Mouse (Mus musculus) gastrocnemius, adult 8-10 months (tissue): ENCODE data around the gene Chdh. TPM values are rescaled to one million over a fixed set of nuclear protein-coding genes. Genes with fewer than 3 reads are reported as not detected.

Experiments used
- DNase-seq, 2 experiments: peaks; one replicate each; pipeline ENCODE4 v3.0.0; 2022; ENCODE audit warnings: low spot score in 2 of 2
- total RNA-seq, 4 experiments: library from RNA; stranded (reverse); gene quantifications; 2 replicates each; pipeline ENCODE4 v1.2.4; 2022

Gene Chdh
- under 1 TPM; 0.07 to 0.40 (median 0.32) TPM for total RNA-seq

DNA sequence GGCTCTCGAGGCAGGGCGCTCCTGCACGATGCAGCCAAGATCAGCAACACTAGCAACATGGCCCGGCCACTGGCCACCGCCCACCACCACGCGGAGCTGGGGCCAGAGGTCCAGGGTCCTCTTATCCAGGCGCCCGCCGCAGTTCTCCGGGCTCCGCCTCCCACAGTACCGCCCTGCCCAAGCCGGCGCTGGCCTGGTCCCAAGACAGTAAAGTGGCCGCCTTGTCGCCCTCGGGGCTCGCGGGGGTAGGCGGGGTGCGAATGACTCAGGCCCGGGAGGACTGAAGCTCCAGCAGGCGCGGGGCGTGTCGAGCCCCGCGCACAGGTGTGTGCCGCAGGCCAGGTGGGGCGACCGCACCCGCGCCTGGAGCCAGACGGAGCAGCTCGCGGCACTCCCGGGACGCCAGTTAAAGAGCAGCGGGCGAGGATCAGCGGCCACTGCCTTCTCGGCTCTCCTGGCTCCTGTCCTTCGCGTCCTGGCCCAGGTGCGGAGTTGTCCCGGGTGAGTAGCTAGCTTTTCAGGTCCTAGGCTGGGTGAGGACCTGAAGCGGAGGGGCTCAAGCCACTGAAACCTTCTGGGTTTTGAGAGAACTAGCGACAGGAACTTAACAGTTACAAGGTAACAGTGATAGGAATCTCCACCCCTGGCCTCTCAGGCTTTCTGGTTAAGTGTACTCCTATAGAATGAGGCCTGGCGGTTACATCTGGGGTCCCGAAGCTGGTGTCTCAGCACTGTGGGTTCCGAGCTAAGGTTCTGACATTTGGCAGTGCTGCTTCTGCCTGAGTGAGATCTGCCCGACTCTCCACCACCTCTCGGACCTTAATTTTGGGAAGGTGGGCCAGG is at the start of gene Chdh, which contains the start of gene Il17rb:
Chdh (plus strand) TSS at position 291 of the 843 bp plus-strand sequence.
Il17rb (minus strand) TSS at position 164 of the 843 bp plus-strand sequence.
- peak in 1 of 2 experiments; percentile 17 for DNase-seq

DNA sequence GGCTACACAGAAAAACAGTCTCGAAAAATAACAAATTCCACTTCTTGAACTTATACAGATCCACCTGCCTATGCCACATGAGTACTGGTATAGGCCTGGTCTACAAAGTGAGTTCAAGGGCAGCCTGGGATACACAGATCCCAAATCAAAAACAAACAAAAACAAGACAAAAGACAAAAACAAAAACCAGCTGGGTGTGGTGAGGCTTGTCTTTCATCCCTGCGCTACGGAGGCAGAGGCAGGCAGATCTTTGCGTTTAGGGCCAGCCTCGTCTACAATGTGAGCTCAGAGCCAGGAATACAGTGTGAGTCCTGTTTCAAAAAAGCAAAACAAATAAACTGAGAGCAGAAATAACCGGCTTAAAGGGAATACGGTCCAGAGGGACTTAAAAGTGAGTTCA is 41.2 kb upstream of the Chdh start:
- no peak for DNase-seq

DNA sequence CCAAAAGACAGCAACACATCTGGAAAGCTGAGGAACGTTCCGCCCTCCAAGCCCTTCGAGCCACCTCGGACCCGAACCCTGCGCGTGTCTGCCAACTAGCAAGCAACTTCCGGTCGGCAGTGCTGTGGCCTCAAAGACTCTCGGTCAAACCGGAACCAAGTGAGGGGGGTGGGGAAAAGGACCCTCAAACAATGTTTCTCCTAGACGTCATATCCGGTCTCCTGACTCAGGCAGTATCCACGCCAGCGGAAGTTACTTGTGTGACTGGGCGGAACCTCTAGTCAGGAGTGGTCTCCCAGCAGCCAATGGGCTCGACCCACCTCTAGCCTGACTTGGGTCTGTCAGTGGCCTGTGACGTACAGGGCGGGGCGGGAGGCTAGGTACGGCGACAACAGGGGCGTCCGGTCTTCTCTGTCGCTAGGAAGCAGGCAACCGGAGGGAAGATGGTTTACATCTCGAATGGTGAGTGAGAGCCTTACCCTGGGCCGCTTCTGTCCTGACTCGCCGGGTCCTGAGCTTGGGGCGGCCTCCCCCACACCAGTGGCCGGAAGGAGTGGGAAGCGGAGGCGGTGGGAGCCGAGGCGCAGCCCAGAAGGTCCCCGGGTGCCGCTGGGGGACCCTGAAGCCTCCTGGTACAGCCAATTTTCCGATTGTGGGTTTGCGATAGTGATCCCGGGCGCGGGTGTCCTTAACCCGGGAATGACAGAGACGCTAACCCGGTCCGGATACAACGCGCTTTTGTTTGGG is 40.6 kb upstream of the Chdh start, which contains the start of gene Selenok:
Selenok (plus strand) TSS at position 234 of the 747 bp plus-strand sequence.
- DNase-seq, result peak; percentile 95

DNA sequence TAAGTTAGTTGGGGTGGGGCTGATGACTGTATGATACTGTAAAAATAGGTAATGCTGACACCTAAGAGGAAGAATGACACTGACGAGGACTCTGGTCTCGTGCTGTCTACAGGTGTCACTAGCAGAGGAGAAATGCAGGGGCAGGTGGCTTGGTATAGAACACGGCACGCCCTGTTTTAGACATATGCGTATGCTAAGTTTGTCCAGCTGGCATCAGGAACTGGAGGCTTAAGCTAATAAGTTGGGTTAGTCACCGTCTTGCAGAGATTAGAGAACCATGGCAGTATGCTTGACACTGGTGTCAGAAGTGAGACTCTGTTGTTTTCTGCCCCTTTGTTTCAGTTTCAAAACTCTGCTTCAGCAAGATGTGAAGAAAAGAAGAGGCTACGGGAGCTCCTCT is 37.4 kb upstream of the Chdh start:
- no peak for DNase-seq

DNA sequence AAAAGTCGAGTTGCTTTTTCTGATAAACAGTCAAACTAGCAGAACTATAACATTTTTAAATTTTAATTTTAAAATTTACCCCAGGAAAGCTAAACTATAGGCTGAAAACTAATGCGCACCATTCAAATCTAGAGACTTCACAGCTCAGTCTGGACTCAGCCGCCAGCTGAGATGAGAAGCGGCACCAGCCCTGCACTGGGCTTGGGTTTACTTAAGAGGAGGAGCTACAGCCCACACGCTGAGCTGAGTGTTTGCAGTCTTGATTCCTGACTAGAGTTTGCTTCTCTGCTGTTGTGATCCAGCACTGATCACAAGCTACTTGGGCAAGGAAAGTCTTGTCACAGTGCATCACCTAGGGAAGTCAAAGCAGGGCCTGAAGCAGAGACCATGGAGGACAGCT is 36.8 kb upstream of the Chdh start:
- no peak for DNase-seq

DNA sequence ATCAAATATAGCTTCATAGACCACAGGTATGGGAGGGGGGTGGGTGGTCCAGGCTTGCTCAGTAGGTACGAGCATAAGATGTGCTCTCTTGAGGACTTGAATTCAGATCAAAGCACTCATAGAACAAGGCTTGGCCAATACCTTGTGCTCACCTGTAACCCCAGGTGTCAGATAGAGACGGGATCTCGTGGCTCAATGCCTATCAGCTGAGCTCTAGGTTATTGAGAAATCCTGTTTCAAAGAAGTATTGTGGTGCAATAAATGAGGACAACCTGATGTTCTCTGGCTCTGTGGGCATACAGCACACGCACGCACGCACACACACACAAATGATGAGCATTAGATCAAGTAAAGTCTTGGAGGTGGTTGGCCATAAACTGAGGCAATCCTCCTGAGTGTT is 31.9 kb upstream of the Chdh start:
- no peak for DNase-seq

DNA sequence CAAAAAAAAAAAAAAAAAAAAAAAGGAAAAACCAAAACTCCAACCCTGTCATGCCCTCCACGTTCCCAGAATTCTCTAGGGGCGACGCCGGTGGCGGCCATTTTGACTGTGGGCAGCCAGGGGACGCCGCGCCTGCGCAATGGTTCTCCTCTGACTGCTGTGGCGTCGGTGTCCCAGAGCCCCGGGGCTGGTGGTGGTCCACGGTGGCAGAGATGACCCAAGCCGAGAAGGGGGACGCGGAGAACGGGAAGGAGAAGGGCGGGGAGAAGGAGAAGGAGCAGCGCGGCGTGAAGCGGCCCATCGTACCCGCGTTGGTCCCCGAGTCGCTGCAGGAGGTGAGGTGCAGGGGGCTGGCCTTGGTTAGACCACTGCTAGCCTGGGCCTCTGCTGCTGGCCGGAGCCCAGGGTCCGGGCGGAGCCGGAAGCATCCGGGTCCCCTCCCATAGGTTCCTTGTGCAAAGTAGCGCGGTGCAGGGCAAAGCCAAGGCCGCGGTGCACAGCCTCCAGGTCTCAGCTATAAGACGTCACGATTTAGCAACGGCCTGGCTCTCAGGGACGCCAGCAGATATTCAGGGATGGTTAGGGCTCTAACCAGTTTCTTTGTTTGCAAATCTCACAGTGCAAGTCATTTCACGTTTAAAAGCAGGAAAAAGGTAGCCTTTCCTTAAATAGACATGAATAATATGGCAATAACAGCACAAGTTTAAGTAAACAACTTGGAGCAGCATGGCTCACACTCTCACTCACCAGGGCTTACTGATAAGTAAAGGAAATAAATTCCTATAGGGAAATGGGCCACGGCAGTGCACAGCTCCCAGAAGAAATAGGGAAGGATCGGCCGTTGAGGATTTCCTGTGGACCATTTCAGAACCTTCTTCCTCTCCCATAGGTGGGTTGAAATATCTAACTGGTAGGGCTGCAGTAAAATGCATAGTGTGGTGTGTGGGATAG is 30.3 kb upstream of the Chdh start, which contains the start of gene Actr8:
Actr8 (plus strand) TSS at position 84 of the 951 bp plus-strand sequence.
- peak; percentile 82 to 87 for DNase-seq

DNA sequence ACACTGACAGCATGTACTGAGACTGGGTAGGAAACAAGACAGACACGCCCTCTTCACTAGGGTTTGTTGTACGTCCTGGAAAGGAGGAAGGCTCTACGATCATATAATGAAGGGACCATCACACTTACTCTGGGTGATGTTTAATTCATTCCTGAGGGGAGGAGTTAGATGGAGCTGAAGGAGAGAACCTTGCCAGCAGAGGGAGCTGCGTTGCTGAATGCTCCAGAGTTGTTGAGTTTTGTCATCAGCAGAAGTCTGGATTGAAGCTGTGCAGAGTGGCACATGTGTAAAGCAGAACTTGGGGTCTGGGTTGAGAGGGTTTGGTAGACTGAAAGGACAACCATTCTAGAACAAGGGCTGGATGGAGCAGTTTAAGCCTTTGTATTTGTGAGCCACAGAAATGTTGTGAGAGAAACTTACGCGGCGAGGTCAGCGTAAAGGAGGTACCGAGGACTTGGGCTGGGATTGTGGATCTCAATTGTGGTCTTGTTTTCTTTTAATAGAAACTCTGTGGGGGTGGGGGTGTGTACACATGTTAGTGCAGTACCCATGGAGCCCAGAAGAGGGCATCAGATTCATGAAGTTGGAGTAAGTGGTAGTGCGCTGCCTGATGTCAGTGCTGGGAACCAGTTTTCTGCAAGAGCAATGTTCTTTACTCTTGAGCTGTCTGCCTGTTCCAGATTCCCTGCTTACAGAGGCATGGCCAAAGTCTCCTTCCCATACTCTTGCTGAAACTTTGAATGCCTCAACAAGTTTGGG is 28.2 kb upstream of the Chdh start:
- DNase-seq, result no peak

DNA sequence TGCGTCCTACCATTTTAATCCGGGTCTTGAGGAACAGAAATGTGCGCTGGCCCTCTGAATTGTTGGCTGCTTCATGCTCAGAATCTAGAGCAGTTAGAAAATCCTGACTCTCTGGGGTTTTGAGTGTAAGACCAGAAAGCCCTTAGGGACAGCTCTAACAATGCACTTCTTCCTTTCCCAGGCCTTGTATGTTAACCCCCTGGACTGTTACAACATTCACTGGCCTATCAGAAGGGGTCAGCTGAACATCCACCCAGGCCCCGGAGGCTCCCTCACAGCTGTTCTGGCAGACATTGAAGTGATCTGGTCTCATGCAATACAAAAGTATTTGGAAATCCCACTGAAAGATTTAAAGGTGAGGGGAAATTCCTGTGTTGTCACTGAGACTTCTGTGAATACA is 22.7 kb upstream of the Chdh start:
- no peak for DNase-seq

DNA sequence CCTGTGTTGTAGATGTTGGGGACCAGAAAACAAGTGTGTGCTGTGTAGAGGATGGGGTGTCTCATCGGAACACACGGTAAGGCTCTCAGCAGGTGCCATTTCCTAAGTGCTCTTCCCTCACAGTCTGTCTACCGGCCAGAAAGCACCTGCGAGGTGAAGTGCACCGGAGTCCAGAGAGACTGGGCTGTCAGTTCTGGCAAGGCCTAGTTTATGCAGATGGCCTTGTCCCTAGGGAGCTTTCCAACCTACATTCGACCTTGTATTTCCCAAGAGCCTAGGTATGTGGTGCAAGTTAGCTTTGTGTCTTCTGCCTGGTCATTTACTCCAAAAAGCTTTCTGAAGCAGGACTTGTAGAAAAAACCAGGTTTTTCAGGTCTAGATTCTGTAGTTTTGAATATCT is 21.5 kb upstream of the Chdh start:
- DNase-seq, result no peak

DNA sequence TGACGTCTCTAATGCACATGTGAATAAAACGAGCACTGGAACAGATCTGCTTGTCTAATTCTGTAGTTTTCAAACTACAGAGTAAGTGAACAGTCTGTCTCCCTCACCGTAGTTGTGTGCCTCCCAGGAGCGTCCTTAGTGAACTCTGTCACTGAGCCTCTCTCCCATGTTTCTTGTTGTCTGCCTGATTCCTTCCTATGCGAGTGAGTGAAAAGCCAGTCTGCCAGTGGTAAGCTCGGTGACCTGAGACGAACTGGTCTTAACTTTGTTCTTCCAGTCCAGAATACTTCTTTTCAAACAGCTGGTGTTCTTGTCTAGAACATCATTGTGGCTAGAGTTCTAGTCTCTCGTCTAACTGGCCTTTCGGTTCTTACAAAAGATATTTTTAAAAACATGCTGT is 21.1 kb upstream of the Chdh start:
- no peak for DNase-seq

DNA sequence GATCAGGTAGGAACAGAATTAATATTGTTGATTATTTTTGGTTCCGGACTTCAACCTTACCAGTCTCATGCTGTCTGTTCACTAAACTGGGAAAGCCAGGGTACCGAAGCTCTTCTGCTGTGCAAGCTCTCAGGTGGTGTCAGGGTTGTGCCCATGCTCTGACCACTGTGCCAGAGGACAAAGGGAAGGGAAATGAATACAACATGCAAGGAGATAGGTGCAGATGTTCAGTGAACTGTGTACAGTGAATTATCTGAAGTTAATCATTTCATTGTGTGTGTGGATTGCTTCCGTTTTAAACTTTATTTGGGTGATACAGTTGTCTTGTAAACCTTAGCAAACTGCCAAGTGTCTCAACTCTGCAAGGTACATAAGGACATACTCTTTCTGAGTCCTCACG is 20.5 kb upstream of the Chdh start:
- DNase-seq, result no peak

DNA sequence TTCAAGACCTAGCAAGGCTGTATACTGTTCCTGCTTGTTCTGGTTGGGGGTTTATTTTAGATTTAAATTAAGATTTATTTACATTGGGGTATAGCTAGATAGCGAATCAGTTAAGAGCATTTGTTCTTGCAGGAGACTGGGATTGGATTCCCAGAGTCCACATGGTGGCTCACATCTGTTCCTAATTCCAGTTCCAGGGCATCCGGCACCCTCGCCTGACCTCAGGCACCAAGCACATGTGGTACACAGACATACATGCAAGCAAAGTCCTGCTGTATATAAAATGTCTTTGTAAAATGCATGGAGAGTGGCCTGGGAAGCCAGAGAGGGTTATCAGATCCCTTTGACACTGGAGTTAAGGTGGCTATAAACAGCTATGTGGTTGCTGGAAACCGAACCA is 13.8 kb upstream of the Chdh start:
- DNase-seq, result no peak

DNA sequence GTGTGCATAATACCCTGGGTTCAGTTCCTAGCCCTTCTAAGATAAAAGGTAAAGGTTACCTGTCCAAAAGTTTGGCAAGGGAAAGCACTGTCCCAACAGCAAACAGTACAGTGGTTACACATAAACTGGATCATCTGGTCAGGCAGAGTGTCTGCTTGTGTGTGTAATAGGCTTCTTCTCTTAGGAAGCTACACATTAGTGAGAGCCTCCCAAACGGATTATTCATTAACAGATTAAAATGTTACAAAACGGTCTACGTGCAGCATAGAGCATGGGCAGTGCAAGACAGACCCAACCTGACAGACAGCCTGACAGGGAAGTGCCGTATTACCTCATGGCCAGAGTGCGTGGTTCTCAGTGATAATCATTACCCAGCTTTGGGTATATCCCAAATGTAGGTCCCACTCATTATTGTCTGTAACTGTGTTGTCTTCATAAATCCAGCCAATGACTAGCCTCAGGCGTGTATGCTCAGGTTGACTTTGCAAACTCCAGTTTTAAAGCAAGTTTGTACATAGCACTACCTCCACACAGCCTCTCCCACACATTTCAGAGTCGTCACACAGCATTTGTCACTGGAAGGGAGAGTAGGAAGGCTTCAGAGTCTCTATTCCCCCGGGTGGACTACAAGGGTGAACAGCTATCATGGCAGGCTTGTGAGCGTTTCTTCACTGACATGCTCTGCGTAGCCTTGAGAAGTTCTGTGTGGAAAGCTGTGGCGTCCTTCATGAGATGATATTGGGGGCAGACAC is 12.6 kb upstream of the Chdh start:
- no peak for DNase-seq

DNA sequence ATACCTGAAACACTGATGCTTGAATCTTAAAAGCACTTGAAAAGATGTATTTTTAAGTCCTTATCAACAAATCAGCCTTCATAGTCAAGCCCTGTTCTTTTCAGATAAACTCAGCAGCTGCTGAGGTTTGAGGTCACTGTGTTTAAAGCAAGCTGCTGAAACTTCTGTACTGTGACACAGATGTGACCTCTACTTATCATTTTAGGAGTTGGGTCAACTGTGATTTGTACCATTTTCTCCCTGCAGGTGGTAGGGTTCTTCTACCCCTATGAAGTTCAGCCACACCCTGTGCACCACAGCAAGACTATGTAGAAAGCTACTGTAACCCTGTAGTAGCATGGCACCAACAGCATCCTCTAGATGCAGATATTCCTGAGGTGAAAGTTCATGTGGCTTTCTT is 11.5 kb upstream of the Chdh start:
- DNase-seq, result no peak

DNA sequence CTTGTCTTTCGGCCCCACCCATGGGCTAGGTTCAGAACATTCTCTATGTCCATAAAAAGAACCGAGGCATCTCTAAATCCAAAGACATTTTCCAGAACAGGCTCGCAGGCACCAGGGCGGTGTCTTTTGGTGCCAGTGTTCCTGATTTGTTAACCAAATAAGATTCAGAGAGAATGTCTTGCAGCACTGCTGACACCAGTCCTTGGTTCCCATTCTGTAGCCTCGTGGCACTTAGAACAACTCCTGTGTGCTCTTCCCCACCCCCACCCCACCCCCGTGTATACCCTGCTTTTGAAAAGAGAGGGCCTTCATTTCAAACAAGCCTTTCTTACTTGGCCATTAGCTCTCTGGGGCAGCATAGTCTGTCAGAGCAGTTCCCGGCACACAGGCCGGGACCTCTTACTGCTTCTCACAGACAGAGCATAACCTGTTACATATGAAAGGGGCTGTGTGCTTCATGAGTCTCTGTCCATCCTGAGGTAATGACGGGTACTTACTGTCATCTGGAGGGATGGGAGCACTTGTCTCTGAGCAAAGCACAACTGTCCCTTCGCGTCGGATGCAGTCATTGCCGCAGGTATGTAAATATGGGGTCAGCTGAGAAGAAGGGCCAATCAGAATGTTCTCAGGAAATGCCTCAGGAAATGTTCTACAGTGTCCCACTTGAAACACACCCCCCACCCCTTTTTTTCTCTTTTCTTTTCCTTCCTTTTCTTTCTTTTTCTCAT is 9.9 kb upstream of the Chdh start:
- no peak for DNase-seq

DNA sequence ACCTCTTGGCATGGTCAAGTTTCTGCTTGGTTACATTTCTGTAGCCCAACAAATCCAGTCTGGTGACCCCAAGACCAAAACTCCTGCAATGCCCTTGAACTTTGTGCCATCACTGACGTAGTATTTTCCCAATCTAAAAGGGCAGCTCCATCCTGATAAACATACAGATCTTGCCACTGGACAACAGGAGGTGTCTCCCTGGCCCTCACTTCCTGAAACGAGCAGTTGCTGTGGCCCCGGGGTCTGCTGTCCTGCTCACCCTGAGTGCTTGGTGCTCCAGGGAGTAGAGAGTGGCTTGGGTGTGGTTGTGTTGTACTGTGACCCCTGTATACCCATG is 9.4 kb upstream of the Chdh start:
- DNase-seq, result no peak

DNA sequence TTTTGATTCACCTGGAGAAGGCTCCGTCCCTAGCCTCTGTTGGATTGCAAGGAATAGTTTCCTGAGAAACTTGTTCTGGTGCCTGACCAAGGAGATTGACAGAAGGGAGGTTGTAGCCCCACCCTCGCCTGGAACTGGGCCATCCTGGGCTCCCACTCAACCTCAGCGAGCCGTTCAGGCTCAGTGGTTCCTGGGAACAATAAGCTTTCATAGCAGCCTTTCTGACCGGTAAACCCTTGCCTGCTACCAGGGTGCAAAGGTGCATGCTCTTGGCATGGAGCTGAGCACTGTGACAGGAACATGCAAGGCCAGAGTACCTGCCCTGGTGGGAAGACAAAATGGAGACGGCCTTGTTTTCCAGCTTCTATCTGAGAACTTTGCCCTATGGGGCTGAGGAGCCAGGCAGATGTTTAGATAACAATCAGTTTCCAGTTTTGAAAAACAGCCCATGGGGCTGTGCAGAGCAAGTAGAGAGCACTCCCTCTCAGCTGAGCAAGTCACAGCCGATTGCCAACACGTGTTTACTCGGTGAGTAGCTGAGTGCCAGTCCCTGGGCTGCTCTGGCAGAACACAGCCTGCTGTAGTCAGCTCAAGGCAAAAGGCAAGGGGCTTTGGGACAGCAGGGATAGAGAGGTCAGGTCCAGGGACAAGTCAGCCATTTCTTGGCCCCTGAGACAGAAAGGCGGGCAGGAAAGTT is 1.2 kb downstream of the Chdh start:
- peak in 1 of 2 experiments; percentile 32 for DNase-seq
